11 mouse cellular contexts compared by ENCODE assay signal in genomic region chr17:54662558-54663245, GRCm38 (mm10).
DNase-seq lines count a peak whose midpoint lies in the region; TF ChIP-seq lines count a peak whose summit lies in the region.
"Had no signal": no experiment of that assay in that cellular context is flagged by ENCODE, and none has a peak within 500 bp of the region (broad histone marks: within the 10 kb centered on the region; RNA-seq: fewer than 3 reads in every experiment).

No protein-coding gene starts in this region.

- H3K4me1 ChIP-seq in E14TG2a.4 (replicated peaks; ENCODE audit: low read depth, low read length), result no peaks in the 10 kb centered on the region
- H3K4me1 ChIP-seq: hindbrain, embryonic 15.5 days; neural tube, embryonic 12.5 days had no signal

- no peaks in the 10 kb centered on the region for H3K36me3 ChIP-seq in E14TG2a.4 (ENCODE audit: insufficient read depth, low read length)
- H3K36me3 ChIP-seq: hindbrain, embryonic 15.5 days; neural tube, embryonic 12.5 days had no signal

- TF ChIP-seq CTCF in E14TG2a.4 (conservative IDR thresholded peaks at IDR 0.05; ENCODE audit: low read length), result peak; percentile 89

- H3K9me3 ChIP-seq in E14TG2a.4 (ENCODE audit: low read length), result no peaks in the 10 kb centered on the region
- H3K9me3 ChIP-seq: hindbrain, embryonic 15.5 days; neural tube, embryonic 12.5 days had no signal

- H3K4me3 ChIP-seq in E14TG2a.4 (replicated peaks; ENCODE audit: low read length), result no peak overlapping the region
- H3K4me3 ChIP-seq: hindbrain, embryonic 15.5 days; neural tube, embryonic 12.5 days had no signal

- H3K27me3 ChIP-seq in E14TG2a.4 (ENCODE audit: insufficient read depth, low read length), result no peaks in the 10 kb centered on the region
- H3K27me3 ChIP-seq: hindbrain, embryonic 15.5 days; neural tube, embryonic 12.5 days had no signal

- peak; percentile 11 for DNase-seq in kidney, adult 9 months
- no peak for DNase-seq in kidney, postnatal 25 days
- DNase-seq in 3T3-L1 (ENCODE audit: low read depth, low spot score), result peak; percentile 18
- DNase-seq in induced T-regulatory cell, adult 2 months (ENCODE audit: low read depth), result peak; percentile 0
- DNase-seq in thymus, postnatal 4 days, result no peak
- no peak for DNase-seq in adrenal gland, adult 18-20 months (ENCODE audit: low spot score in 2 of 2)
- DNase-seq: lung, postnatal 36 days; thymus, postnatal 25 days had no signal

Comparison
In these comparisons a context has a peak if more than half of its experiments do, and no peak if none do; other contexts are left out.
1. DNase-seq: peak in kidney, adult 9 months (single experiment), 3T3-L1 (single experiment) and induced T-regulatory cell, adult 2 months (single experiment); none in kidney, postnatal 25 days (0 of 2), thymus, postnatal 4 days (single experiment) and adrenal gland, adult 18-20 months (0 of 2).